Mouse (Mus musculus) C2C12 (cell line): ENCODE data around the gene Large1.

ENCODE experiments used
- CTCF ChIP-seq: IDR thresholded peaks from one replicate; pipeline ENCODE4 v1.5.1; 2011; ENCODE audit not compliant: control insufficient read depth, insufficient read depth, insufficient read length
- FOSL1 ChIP-seq: IDR thresholded peaks from one replicate; pipeline ENCODE4 v1.8.0; 2011; ENCODE audit warnings: mild to moderate bottlenecking, low read length; ENCODE audit not compliant: poor library complexity, insufficient read depth, severe bottlenecking
- MAX ChIP-seq: IDR thresholded peaks from one replicate; pipeline ENCODE4 v1.6.1; 2011; ENCODE audit warnings: mild to moderate bottlenecking, control low read depth
- MYOD1 ChIP-seq: IDR thresholded peaks from one replicate; pipeline ENCODE4 v1.6.1; 2011; ENCODE audit warnings: low read depth; ENCODE audit not compliant: control insufficient read depth, insufficient read length
- MYOG ChIP-seq: IDR thresholded peaks from one replicate; pipeline ENCODE4 v1.6.1; 2011; ENCODE audit not compliant: control insufficient read depth, insufficient read length; ENCODE audit errors: extremely low read depth
- USF1 ChIP-seq: IDR thresholded peaks from one replicate; pipeline ENCODE4 v1.6.1; 2011; ENCODE audit warnings: low read depth, mild to moderate bottlenecking, control low read depth, moderate library complexity

GRCm38 (mm10) chr8:72919182-72919902, 434.0 kb downstream of the Large1 start:
- TF ChIP-seq MAX (no peak), USF1 (no peak), CTCF (no peak), MYOD1 (no peak), FOSL1 (no peak), MYOG (no peak)
